Mouse (Mus musculus) embryo, embryonic 11 days (tissue): ENCODE measurements around the gene Rhox4c.
"Not testable (repeated sequence)": the region's sequence is repeated elsewhere in the genome, so short reads cannot be mapped to it uniquely, and the experiment has no call there.

Experiments used
- DNase-seq: peaks from one replicate; pipeline ENCODE4 v3.0.0-alpha.2; 2015

The Rhox4c gene

DNA sequence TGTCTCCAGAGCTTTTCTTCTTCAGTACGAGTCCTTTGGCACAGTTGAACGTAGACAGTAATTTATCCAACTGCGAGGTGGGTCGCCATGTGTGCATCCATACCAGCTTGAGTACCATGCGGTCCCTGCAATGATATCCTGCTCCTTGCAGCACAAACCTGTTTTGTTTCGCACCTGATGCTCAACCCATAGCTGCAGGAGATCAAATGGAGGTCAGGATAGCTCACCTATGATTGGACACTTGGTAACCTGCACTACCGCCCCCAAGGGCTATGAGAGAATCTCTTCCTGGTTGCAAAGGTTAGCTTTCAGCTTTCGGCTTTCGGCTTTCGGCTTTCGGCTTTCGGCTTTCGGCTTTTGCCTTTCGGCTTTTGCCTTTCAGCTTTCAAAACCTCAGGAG is at the start of gene Rhox4c:
Gene Rhox4c, plus strand, starts transcription at position 301 of the 400 bp plus-strand sequence.
- DNase-seq = not testable (repeated sequence)

DNA sequence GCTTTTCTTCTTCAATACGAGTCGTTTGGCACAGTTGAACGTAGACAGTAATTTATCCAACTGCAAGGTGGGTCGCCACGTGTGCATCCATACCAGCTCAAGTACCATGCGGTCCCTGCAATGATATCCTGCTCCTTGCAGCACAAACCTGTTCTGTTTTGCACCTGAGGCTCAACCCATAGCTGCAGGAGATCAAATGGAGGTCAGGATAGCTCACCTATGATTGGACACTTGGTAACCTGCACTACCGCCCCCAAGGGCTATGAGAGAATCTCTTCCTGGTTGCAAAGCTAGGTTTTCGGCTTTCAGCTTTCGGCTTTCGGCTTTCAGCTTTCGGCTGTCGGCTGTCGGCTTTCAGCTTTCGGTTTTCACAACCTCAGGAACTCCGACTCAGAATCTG is 47.9 kb upstream of the Rhox4c start, which contains the start of gene Rhox4b:
Gene Rhox4b, plus strand, starts transcription at position 301 of the 400 bp plus-strand sequence.
- DNase-seq = not testable (repeated sequence)

DNA sequence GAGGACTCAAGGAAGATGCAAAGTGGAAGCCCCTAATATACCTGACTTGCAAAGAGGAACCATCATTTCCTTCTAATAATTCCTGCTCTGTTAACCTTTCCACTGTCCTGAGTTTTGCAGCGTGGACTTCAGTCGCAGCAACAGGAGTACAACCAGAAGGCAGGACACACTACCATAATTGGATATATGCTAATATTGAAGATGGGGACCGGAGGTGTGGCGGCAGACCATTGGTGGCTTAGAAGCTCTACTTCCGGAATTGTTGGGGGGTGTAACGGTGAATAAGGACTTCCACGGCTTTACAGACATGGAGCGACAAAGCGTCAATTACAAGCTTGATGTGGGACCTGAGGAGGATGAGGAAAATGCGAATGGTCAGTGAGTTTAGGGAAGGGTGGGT is 26.8 kb upstream of the Rhox4c start, which contains the start of gene Rhox2c:
Gene Rhox2c, plus strand, starts transcription at position 301 of the 400 bp plus-strand sequence.
- DNase-seq = not testable (repeated sequence)

DNA sequence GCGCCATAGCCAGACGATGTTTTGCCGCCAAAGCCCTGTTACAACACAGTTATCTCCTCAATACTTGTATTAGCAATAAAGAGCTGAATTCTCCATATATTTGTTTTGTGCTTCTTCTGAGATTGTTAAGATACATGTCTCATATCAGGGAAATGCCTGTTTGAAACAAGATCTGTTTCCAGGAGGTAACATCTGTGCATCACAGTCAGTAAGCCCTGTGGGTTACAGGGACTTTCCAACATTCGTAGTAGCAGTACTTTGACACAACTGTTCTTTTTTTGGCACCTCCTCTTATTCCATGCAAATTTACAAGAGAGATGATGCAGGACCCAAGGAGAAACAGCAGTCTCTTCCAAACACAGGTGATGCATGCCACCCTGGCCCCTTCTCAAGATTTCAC is 21.9 kb upstream of the Rhox4c start, which contains the start of gene Rhox3c:
Gene Rhox3c, plus strand, starts transcription at position 301 of the 400 bp plus-strand sequence.
- not testable (repeated sequence) for DNase-seq

DNA sequence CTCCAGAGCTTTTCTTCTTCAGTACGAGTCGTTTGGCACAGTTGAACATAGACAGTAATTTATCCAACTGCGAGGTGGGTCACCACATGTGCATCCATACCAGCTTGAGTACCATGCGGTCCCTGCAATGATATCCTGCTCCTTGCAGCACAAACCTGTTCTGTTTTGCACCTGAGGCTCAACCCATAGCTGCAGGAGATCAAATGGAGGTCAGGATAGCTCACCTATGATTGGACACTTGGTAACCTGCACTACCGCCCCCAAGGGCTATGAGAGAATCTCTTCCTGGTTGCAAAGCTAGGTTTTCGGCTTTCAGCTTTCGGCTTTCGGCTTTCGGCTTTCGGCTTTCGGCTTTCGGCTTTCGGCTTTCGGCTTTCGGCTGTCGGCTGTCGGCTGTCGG is 33.9 kb downstream of the Rhox4c start, which contains the start of gene Rhox4d:
Gene Rhox4d, plus strand, starts transcription at position 301 of the 400 bp plus-strand sequence.
- DNase-seq = not testable (repeated sequence)

DNA sequence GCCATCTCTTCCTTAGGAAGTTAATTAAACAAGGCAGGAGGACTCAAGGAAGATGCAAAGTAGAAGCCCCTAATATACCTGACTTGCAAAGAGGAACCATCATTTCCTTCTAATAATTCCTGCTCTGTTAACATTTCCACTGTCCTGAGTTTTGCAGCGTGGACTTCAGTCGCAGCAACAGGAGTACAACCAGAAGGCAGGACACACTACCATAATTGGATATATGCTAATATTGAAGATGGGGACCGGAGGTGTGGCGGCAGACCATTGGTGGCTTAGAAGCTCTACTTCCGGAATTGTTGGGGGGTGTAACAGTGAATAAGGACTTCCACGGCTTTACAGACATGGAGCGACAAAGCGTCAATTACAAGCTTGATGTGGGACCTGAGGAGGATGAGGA is 50.0 kb downstream of the Rhox4c start, which contains the start of gene Rhox2e:
Gene Rhox2e, plus strand, starts transcription at position 301 of the 400 bp plus-strand sequence.
- DNase-seq = not testable (repeated sequence)
